Mouse (Mus musculus): ENCODE results near the gene Cryzl1.

DNA sequence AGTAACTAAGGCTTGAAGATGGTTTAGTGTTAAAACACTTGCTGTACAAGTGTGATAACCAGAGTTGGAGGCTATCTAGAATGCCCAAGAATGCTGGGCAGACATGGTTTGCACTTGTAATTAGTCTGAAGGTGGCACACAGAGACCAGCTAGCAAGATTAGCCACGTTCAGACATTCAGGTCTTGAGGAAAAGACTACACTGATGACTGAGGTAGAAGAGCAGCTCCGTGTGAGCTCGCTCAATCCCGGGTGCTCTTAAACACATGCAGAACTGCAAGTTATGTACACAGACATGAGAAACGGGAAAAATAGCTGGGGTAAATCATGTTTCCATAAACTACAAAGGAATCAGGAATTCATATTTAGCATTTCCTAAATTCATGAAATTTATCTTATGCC is 48.1 kb downstream of the Cryzl1 start:
- TF ChIP-seq CTCF (IDR thresholded peaks at IDR 0.05; ENCODE audit: insufficient read depth, low read depth, low read length) (no peak), POLR2A (IDR thresholded peaks at IDR 0.05; ENCODE audit: insufficient read depth, low read depth, low read length) (no peak)
